Mouse (Mus musculus): ENCODE data around the gene Prss36. TPM values are rescaled to one million over a fixed set of nuclear protein-coding genes. Genes with fewer than 3 reads are reported as not detected.

Prss36 gene
- polyA plus RNA-seq, 1 experiment from 2014 or later, result 10.4 TPM

DNA sequence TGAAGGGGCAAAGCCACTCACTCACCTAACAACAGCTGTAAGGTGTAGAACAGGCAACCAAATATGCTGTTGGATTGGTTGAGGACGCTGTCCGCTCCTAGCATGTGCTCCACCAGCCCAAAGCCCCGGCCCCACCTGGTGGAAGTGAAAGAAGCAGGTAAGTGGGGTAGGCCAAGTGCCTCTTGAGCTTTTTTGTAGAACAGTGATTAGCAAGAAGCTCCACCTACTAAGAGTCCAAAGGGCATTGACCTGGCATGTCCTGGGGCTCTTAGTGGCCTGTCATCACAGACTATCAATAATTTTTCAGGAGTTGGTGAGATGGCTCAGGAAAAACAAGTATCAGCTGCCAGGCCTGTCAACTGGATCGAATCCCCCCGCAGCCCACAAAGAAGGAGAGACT is 52.0 kb downstream of the Prss36 start:
- WGBS, result 86% methylated on average over 5 of the region's 5 CpGs
- Histone ChIP-seq H3K27ac (no peak overlapping the region), H3K4me3 (peak overlapping the region; percentile 58)

DNA sequence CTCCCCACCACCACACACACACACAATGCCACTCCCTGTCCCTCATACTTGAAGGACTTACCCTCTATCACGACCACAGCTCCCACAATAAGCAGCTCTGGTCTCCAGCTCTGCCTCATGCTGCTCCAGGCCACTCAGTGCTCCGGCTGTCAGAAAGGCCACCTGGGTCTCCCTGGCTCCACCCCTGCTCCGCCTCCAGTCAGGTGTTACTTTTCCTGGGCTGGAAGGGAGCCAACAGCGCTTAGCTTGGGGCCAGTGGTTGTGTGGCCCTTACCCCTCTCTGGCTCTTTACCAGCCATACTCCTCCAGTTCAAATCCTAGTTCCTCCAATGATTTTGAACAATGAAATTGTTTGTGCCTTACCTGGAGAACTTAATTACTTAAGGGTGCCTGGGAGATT is 55.7 kb downstream of the Prss36 start, which contains the start of gene Prss53:
Prss53 (minus strand) TSS at position 173 of the 400 bp plus-strand sequence.
- 30% methylated on average over 4 of the region's 4 CpGs for WGBS
- ATAC-seq (ENCODE audit: low FRiP score), result no peak
- H3K27me3 ChIP-seq, result no peaks in the 10 kb centered on the region
- no peak within 1 kb of the TSS for H3K9ac ChIP-seq
- no peak within 1 kb of the TSS for H3K27ac ChIP-seq
- no peaks in the 10 kb centered on the region for H3K9me3 ChIP-seq (replicated peaks)
- no peak within 1 kb of the TSS for H3K4me3 ChIP-seq
- H3K4me2 ChIP-seq (replicated peaks), result no peak within 1 kb of the TSS
- peaks cover 62% of the 10 kb centered on the region for H3K36me3 ChIP-seq
- peaks cover 8% of the 10 kb centered on the region for H3K4me1 ChIP-seq

More for the DNA sequence above, 52.0 kb downstream of the Prss36 start:
- no peak for ATAC-seq (ENCODE audit: low FRiP score)
- Histone ChIP-seq H3K4me2 (replicated peaks) (peak overlapping the region; percentile 79), H3K4me1 (peaks cover 8% of the 10 kb centered on the region), H3K9ac (no peak overlapping the region), H3K36me3 (peaks cover 25% of the 10 kb centered on the region), H3K9me3 (replicated peaks) (no peaks in the 10 kb centered on the region), H3K27me3 (no peaks in the 10 kb centered on the region)

DNA sequence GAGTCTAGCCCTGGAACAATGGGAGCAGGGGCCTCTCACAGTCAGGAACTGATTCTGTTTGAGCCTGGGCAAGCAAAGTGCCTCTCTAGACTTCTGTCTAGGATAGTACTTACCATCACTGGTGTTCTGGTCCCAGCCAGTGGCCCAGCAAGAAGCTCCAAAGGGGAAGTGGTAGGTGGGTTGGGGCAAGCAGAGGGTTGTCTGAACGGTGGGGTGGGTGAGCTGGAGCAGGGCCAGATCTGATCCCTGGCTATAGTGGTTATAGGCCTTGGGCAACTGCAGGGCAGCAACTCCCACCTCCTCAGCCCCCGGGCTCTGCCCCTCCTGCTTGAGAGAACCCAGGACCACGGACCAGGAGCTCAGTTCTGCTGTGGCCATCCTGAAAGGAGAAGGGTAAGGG is 57.7 kb downstream of the Prss36 start:
- peaks cover 81% of the 10 kb centered on the region for H3K36me3 ChIP-seq
- 67% methylated on average over 3 of the region's 3 CpGs for WGBS
- H3K9ac ChIP-seq, result no peak overlapping the region
- H3K4me2 ChIP-seq (replicated peaks), result no peak overlapping the region
- no peaks in the 10 kb centered on the region for H3K27me3 ChIP-seq
- H3K4me3 ChIP-seq, result no peak overlapping the region
- H3K4me1 ChIP-seq, result peaks cover 14% of the 10 kb centered on the region
- H3K27ac ChIP-seq, result no peak overlapping the region
- H3K9me3 ChIP-seq (replicated peaks), result no peaks in the 10 kb centered on the region
- no peak for ATAC-seq (ENCODE audit: low FRiP score)

DNA sequence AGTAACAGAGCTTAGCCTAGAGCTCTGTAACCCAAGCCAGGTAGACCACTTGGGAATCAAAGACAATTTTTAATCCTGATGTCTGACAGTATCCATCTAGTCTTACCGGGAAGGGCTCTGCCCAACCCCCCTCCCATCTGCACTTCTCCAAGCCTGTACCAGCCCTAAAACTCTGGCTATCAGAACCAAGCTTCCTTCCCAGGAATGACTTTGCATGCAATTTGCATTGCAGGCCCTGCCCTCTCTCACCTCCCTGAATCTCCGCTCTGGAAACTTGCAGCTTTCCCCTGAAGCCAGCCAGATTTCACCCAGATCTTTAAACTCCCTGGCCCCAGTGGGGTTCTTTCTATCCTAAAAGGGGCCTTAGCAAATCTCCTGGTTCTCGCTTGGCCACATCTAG is 58.7 kb downstream of the Prss36 start:
- Histone ChIP-seq H3K9ac (no peak overlapping the region), H3K4me3 (no peak overlapping the region), H3K27ac (no peak overlapping the region), H3K9me3 (replicated peaks) (no peaks in the 10 kb centered on the region), H3K27me3 (no peaks in the 10 kb centered on the region), H3K4me1 (peaks cover 18% of the 10 kb centered on the region), H3K4me2 (replicated peaks) (no peak overlapping the region), H3K36me3 (peaks cover 85% of the 10 kb centered on the region)
- WGBS, result 86% methylated on average over 3 of the region's 3 CpGs
- ATAC-seq (ENCODE audit: low FRiP score), result no peak

DNA sequence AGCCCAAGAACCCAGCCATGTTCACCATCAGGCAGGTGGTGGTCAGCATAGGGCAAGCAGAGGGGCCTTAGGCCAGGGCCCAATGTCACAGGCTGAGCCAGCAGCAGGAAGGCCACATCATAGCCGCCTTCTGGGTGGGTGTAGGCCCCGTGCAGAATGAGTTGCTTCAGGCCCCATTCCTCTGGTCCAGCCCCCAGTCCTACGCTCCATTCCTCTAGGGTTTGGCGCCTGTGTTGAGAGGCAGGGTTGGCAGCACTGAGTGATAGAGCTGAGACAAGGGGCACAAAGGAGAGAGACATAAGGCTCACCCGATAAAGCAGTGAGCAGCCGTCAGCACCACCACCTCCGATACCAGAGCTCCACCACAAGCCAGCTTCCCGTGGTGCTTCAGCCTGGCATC is 59.3 kb downstream of the Prss36 start:
- H3K4me1 ChIP-seq, result peaks cover 18% of the 10 kb centered on the region
- H3K9me3 ChIP-seq (replicated peaks), result no peaks in the 10 kb centered on the region
- H3K4me2 ChIP-seq (replicated peaks), result no peak overlapping the region
- H3K4me3 ChIP-seq, result no peak overlapping the region
- no peak overlapping the region for H3K27ac ChIP-seq
- WGBS, result 89% methylated on average over 8 of the region's 8 CpGs
- no peak for ATAC-seq (ENCODE audit: low FRiP score)
- H3K9ac ChIP-seq, result no peak overlapping the region
- H3K27me3 ChIP-seq, result no peaks in the 10 kb centered on the region
- H3K36me3 ChIP-seq, result peaks cover 89% of the 10 kb centered on the region

DNA sequence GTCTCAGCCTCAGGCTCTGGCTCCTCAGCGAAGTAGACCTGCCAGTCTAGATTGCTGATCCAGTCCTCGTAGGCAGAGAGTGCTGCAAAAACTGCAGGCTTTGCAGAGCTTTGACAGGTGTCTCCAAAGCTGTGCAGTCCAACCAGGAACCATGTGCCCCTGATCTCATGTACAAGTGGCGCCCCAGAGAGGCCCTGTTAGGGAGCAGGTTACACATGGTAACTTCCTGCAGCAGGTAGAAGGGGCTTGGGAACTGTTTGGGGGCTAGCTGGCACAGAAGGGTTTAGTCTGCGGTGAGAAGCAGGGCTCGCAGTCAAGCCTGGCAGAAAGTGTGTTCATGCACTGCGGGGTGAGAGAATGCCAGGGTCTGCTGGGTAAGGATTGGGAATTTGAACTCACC is 60.0 kb downstream of the Prss36 start:
- peaks cover 95% of the 10 kb centered on the region for H3K36me3 ChIP-seq
- no peak overlapping the region for H3K27ac ChIP-seq
- no peak overlapping the region for H3K4me2 ChIP-seq (replicated peaks)
- WGBS, result 93% methylated on average over 6 of the region's 6 CpGs
- ATAC-seq (ENCODE audit: low FRiP score), result no peak
- no peaks in the 10 kb centered on the region for H3K9me3 ChIP-seq (replicated peaks)
- no peak overlapping the region for H3K4me3 ChIP-seq
- H3K9ac ChIP-seq, result no peak overlapping the region
- H3K4me1 ChIP-seq, result peaks cover 18% of the 10 kb centered on the region
- H3K27me3 ChIP-seq, result no peaks in the 10 kb centered on the region

DNA sequence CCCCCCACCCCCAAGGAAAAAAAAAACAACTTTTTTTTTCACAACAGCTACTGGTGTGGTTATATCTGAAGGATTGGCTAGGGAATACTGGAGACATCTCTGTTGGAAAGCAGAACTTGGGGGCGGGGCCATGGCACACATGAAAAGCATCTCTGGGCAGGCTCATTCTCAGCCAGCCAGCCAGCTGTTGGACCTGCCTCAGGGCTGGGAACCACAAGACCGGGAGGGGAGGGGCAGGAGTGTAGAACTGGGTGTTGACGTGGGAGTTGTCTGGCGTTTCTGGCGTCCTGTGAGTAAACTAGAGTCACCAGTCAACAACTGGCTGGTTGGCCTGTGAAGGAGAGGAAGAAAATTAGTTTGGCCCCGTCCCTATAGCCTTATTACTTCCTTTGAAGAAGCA is 60.6 kb downstream of the Prss36 start:
- peaks cover 99% of the 10 kb centered on the region for H3K36me3 ChIP-seq
- peaks cover 18% of the 10 kb centered on the region for H3K4me1 ChIP-seq
- ATAC-seq (ENCODE audit: low FRiP score), result no peak
- no peak overlapping the region for H3K4me3 ChIP-seq
- 78% methylated on average over 6 of the region's 6 CpGs for WGBS
- H3K4me2 ChIP-seq (replicated peaks), result no peak overlapping the region
- no peaks in the 10 kb centered on the region for H3K9me3 ChIP-seq (replicated peaks)
- H3K27ac ChIP-seq, result no peak overlapping the region
- no peak overlapping the region for H3K9ac ChIP-seq
- H3K27me3 ChIP-seq, result no peaks in the 10 kb centered on the region

Other genes with a start within 250 kb of the Prss36 start
- gene Bcl7c, start 237.8 kb downstream of the Prss36 start, polyA plus RNA-seq (2016; fragmentation: Nextera tagmentation; extraction: Ambion mirVana), result 87.4 and 103 TPM in 2 replicates
- 10.2 and 12.4 TPM in 2 replicates for gene Ctf1, start 234.0 kb downstream of the Prss36 start, polyA plus RNA-seq (2016; fragmentation: Nextera tagmentation; extraction: Ambion mirVana)
- gene Ctf2, start 214.6 kb downstream of the Prss36 start, polyA plus RNA-seq (2016; fragmentation: Nextera tagmentation; extraction: Ambion mirVana), result 0.21 TPM in 1 of 2 replicates, not detected in the other
- 10.7 and 11.4 TPM in 2 replicates for gene Fbxl19, start 202.2 kb downstream of the Prss36 start, polyA plus RNA-seq (2016; fragmentation: Nextera tagmentation; extraction: Ambion mirVana)
- 9.6 and 10.0 TPM in 2 replicates for gene Orai3, start 176.9 kb downstream of the Prss36 start, polyA plus RNA-seq (2016; fragmentation: Nextera tagmentation; extraction: Ambion mirVana)
- 19.8 and 23.4 TPM in 2 replicates for gene Setd1a, start 170.1 kb downstream of the Prss36 start, polyA plus RNA-seq (2016; fragmentation: Nextera tagmentation; extraction: Ambion mirVana)
- gene Gm49388, start 161.1 kb downstream of the Prss36 start, polyA plus RNA-seq (2016; fragmentation: Nextera tagmentation; extraction: Ambion mirVana), result not detected in 2 replicates
- gene Hsd3b7, start 146.1 kb downstream of the Prss36 start, polyA plus RNA-seq (2016; fragmentation: Nextera tagmentation; extraction: Ambion mirVana), result 8.6 and 8.8 TPM in 2 replicates
- 28.1 and 32.1 TPM in 2 replicates for gene Stx4a, start 122.4 kb downstream of the Prss36 start, polyA plus RNA-seq (2016; fragmentation: Nextera tagmentation; extraction: Ambion mirVana)
- gene Stx1b, start 122.2 kb downstream of the Prss36 start, polyA plus RNA-seq (2016; fragmentation: Nextera tagmentation; extraction: Ambion mirVana), result 20.0 and 20.5 TPM in 2 replicates
- 19.7 and 20.9 TPM in 2 replicates for gene Zfp646, start 70.5 kb downstream of the Prss36 start, polyA plus RNA-seq (2016; fragmentation: Nextera tagmentation; extraction: Ambion mirVana)
- 37.4 and 37.5 TPM in 2 replicates for gene Zfp668, start 69.9 kb downstream of the Prss36 start, polyA plus RNA-seq (2016; fragmentation: Nextera tagmentation; extraction: Ambion mirVana)
- gene Prss53, start 55.8 kb downstream of the Prss36 start, polyA plus RNA-seq (2016; fragmentation: Nextera tagmentation; extraction: Ambion mirVana), result 0.77 and 0.98 TPM in 2 replicates
- not detected in 2 replicates for gene Gm21974, start 51.3 kb downstream of the Prss36 start, polyA plus RNA-seq (2016; fragmentation: Nextera tagmentation; extraction: Ambion mirVana)
- 64.2 and 66.7 TPM in 2 replicates for gene Vkorc1, start 51.1 kb downstream of the Prss36 start, polyA plus RNA-seq (2016; fragmentation: Nextera tagmentation; extraction: Ambion mirVana)
- gene Bckdk, start 42.6 kb downstream of the Prss36 start, polyA plus RNA-seq (2016; fragmentation: Nextera tagmentation; extraction: Ambion mirVana), result 74.4 and 75.1 TPM in 2 replicates
- 49.6 and 50.9 TPM in 2 replicates for gene Kat8, start 34.2 kb downstream of the Prss36 start, polyA plus RNA-seq (2016; fragmentation: Nextera tagmentation; extraction: Ambion mirVana)
- 4.2 and 7.3 TPM in 2 replicates for gene Prss8, start 16.6 kb downstream of the Prss36 start, polyA plus RNA-seq (2016; fragmentation: Nextera tagmentation; extraction: Ambion mirVana)
- 502 and 538 TPM in 2 replicates for gene Fus, start 20.7 kb upstream of the Prss36 start, polyA plus RNA-seq (2016; fragmentation: Nextera tagmentation; extraction: Ambion mirVana)
- gene Pycard, start 47.1 kb upstream of the Prss36 start, polyA plus RNA-seq (2016; fragmentation: Nextera tagmentation; extraction: Ambion mirVana), result 6.4 and 9.4 TPM in 2 replicates
- gene Trim72, start 57.2 kb upstream of the Prss36 start, polyA plus RNA-seq (2016; fragmentation: Nextera tagmentation; extraction: Ambion mirVana), result 0.15 and 0.59 TPM in 2 replicates
- 0.83 and 0.97 TPM in 2 replicates for gene Itgam, start 115.9 kb upstream of the Prss36 start, polyA plus RNA-seq (2016; fragmentation: Nextera tagmentation; extraction: Ambion mirVana)
- gene Gm49368, start 116.0 kb upstream of the Prss36 start, polyA plus RNA-seq (2016; fragmentation: Nextera tagmentation; extraction: Ambion mirVana), result not detected in 2 replicates
- 0.08 TPM in 1 of 2 replicates, not detected in the other for gene Itgax, start 182.8 kb upstream of the Prss36 start, polyA plus RNA-seq (2016; fragmentation: Nextera tagmentation; extraction: Ambion mirVana)
- not detected in 2 replicates for gene Itgad, start 207.7 kb upstream of the Prss36 start, polyA plus RNA-seq (2016; fragmentation: Nextera tagmentation; extraction: Ambion mirVana)

Measured in hindbrain, embryonic 12.5 days (tissue).